Mouse (Mus musculus) B cell, adult 2 months (primary cell): Measurements from ENCODE around the gene Megf11.

ENCODE experiments used
- DNase-seq, 2 experiments: peaks; one replicate each; pipeline ENCODE4 v3.0.0; 2022

Gene Megf11

DNA sequence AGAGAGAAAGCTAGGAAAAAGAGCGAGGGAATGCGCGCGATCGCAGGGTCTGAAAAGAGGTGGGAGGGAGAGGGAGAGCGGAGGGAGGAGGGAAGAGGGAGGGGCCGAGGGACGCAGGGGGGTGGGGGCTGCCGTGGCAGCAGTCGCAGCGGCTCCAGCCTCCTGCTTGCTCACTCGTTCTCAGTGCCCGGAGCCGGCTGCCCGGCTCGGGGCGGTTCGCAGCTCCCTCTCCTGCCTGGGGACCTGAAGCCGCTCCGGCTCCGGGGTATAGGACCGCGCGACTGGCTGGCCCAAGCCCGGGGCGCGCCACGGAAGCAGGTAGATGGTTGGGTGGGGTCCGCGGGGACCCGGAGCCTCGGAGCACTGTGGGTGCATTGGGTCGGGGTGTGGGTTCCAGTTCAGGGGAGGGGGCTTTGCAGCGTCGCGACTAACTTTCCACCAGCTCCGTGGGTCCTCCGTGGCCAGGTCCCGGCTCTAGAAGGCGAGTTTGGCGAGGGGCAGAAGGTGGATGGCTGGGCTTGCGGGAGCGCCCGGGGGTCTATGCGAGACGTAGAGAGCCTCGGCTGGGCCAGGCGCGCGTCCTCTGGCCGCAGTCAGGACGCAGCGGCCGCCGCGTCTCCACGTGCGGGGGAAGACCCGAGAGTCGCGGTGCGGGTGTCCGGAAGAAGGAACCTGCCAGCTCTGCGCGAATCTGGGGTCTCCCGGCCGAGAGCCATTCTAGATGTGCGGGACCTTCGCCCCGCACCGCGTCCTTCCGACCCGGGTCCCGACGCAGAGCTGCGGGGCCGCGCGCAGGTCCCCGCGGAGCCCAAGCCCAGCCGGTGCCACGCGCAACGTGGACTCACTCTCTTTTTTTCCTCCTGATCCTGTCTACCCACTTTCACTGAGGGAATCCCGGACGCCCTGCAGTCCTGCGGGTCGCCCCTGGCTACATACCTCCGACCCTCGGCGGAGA lies at the start of gene Megf11:
Megf11 (plus strand) TSS at position 116 of the 955 bp plus-strand sequence.
- no peak for DNase-seq

DNA sequence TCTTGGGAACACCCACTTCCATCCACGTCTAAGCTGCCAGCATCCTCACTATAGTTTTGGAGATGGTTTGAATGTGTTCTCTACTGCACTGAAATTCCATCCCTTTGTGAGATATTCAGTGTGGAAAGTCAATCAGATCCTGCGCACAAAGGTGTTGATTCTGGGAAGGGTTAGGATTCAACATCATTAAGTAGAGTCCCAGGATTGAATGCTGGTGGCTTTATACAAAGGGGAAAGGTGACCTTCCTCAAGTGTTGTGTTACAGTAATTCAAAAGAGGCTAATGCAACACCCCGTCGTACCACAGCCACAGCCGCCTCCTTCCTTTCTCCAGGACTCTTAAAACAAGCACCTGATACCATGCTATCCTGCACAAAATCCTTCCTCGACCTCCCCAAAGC lies 49.6 kb upstream of the Megf11 start:
- no peak for DNase-seq

DNA sequence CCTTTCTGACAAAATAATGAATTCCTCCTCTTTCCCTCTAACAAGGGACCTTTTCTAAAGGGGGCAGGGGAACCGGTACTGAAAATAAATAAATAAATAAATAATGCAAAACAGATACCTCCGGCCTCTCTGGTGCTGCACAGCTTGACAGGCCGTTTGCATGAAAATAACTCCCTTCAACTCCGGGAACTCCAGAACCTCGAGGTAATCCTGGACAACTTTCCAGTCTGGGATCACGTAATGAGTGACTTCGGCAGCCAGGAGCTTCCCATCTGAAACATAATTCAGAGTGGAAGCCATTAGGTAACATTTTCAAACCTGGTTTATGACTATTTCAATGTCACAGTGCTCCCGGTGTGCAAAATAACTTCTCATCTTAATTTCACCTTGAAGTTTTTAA lies 46.1 kb upstream of the Megf11 start:
- no peak for DNase-seq

DNA sequence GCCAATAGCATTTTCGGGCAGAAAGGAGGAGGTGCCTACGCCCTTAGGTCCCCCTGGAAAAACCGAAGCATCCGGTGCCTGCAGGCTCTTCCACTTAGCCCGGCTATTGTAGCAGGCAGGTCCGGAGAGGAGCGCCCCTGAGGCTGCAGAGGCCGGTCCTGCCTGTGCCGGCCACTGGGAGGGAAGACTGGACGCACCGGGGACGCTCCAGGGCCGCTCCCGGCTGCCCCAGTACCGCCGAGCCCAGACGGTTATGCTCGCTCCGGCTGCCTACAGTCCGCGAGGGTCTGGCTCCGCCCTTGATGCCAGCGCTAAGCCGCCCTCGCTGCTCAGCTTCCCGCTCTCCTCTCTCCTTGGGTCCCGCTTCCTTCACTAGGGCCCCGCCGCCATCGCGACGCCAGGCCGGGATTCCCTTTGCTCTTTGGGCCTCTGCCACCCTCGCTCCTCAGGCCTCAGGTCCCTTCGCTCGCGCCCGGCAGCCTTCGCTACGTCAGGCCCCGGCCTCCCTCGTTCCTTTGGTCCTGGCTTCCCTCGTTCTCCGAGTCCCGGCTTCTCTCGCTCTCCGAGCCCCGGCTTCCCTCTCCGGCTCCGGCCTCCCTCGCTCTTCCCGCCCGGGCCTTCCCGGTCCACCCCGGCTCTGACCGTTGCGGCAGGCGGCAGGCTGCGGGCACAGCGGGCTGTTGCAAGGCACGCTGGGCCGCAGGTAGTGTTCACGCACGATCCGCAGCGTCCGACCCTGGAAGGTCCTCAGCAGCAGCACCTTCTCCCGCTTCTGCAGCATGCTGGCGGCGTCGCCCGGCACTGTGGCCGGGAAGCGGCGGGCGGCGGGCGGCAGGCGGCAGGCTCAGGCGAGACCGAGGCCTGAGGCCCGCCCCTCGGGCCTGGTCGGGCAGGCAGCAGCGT lies 44.8 kb upstream of the Megf11 start:
- DNase-seq = peak; percentile 77 to 79

DNA sequence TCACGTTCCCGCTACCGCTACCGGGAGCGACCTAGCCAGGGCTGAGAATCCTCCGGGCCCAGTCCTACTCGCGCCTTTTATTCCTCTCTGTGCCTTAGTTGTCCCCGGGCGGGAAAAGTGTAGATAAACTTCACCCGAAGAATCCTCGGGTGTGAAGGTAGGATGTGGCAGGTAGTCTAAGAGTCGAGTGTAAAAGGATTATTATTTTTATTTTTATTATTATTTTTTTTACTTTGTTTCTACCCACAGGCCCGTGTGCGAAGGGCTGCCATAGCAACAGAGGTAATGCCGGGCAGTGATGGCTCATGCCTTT lies 44.2 kb upstream of the Megf11 start, which contains the start of gene Dis3l:
Dis3l (minus strand) TSS at position 35 of the 313 bp plus-strand sequence.
- no peak for DNase-seq

DNA sequence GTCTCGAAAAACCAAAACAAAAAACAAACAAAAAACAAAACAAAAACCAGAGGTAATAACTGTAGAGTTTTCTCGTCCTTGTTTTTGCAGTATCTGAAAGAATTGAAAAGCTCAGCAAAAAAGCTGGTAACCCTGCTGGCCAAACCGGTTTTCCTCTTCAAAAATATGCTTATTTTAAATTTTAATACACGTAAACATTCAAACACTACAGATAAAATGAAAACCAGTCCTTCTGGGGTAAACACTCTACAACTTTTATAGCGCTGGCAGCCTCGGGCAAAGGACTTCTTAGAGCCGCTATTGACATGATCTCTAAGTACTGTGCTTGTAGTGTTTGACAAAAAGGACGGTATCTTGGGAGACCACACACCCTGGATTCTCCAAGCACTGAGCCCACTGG lies 43.8 kb upstream of the Megf11 start:
- no peak for DNase-seq

DNA sequence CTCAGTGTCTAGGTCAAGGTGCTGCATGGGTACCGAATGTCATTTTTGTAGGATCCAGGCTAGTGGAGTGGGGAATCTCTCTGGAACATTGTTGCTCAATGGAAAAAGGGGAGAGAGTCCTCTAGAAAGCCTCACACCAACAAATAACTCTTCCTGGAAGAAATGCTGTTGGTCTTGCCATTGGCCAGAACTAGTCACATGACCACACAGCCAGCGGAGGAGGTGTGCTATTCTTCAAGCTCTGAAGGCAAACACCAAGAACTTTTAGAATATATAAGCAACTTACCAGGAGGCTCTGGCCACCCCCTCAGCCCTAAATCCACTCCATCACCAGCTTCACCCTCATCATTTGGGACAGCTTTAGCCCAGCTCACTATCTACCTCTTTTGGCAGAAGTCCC lies 41.8 kb upstream of the Megf11 start:
- DNase-seq = no peak

DNA sequence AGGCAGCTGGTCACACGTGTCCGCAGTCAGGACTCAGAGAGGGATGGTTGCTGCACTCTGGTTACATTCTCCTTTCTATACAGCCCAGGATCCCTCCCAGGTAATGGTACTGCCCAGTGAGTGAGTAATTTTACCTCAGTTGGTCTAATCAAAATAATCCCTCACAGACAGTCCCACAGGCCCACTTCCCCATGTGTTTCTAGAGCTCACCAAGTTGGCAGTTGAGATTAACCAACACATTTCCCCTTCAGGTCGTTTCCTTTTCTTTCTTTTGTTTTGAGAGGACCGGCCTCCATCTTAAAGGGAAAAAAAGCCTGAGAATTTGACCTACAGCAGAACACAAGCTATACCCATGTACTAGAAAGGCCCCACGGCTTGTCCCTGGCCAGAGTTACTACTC lies 39.5 kb upstream of the Megf11 start:
- DNase-seq = no peak

DNA sequence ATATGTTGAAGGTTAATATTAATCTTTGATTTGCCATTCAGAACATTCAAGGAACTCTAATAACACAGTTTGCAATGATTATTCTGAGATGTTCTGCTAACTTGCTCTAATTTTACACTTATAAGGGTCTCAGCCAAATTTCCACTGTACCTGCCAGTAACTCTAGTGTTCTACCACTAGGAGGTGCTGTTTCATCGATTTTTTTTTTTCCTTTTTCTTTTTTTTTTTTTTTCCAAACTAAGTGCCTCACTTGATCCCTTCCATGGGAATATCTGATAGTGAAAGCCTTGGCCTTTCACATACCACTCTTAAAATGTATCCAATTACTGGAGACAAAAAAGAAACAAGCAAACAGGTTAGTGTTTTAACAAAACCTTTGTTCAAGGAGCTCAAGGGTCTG lies 38.0 kb upstream of the Megf11 start:
- no peak for DNase-seq

DNA sequence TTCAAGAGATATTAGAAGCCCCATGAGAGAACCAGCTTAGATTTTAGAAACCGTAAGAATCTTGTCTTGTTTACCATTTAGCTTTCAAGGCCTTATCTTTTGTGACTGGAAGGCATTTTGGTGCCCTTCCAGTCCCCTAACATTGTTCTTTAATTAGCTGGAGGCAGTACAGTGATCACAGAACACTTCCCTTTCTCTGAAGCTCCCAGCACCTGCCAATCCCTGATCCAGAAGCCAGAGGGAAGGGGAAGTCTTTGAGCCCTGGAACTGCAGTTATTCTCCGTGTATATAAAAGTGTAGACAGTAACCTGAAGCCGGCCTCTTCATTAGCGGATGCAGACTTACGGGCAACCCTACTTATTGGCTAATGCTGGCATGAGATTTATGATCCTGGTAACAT lies 35.9 kb upstream of the Megf11 start:
- no peak for DNase-seq

DNA sequence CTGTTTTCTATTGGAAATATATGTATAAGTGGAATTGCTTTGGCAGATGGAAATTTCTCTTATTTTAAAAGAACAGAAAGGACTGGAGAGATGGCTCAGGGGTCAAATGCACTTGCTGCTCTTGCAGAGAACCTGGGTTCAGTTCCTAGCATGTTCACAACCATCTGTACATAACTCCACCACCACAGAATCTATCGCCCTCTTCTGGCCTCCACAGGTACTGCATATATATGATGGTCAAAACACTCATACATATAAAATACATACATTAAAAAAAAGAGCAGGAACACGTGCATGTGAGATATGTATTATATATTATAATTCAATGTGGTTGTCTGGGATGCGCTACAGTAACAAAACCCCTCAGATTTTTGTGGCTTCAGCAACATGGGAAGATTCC lies 34.2 kb upstream of the Megf11 start:
- peak; percentile 50 to 52 for DNase-seq

DNA sequence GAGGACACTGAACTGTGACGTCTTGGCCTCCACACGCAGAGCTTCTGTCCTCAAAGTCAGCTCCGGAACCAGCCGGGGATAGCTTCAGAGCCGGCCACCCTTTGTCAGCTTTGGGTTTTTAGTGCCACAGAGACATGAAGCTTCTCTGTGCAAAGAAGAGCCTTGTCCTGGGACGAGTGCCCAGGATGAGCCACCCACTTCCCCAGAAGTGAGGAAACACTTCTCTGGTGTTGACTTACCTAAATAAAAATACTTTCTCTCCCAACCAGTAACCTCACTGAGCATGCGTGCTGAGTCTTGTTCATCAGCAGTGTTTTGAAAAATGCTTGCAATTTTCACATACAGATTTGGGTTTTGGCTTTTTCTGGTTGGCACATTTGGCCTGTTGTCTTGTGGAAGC lies 29.8 kb upstream of the Megf11 start:
- no peak for DNase-seq

DNA sequence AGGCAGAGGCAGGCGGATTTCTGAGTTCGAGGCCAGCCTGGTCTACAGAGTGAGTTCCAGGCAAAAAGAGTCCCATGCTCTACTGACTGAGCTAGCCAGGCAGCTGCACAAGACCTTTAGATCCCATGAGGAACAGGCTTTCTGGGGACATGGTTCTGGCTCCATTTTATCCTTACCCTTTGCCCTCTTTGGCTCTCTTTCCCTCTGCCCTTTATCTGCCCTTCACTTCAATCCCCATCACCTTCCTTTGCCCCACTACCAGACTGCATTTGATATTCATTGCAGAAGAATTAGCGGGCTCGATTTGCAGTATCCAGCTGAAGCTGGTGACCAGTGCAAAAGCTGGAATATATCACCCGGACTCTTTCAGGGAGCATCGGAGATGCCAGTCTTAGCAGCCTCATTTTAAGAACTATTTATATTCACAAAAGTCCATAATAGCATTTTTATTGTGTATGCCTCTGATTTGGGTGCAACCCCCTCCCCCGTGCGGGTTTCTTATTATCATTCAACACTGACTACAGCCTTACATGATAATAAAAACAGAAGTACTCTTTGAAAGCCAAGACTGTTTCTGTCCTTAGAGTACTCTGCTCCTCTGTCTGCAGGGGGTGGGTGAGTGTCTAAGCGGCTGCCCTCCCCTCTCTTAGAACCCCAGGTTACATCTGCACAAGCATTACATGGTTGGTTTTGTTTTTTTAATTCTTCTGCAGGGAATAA lies 24.0 kb upstream of the Megf11 start:
- DNase-seq = no peak

DNA sequence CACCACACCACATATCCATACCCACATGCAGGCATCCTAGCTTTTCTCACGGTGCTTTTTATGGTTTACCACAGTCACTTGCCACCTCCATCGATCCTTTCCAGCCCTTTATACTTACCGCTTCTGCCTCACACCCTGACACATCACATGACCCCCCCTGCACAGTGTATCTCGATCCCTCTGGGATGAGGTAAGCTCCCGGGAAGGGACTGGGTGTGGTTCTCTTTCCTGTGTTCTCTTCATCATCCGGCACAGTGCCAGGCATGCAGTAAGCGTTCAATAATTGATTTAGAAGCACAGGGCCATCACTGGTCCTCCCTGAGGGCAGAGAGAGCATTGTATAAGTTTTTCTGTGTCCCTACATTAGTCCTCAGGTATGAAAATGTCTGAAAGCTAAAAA lies 15.6 kb upstream of the Megf11 start:
- no peak for DNase-seq

DNA sequence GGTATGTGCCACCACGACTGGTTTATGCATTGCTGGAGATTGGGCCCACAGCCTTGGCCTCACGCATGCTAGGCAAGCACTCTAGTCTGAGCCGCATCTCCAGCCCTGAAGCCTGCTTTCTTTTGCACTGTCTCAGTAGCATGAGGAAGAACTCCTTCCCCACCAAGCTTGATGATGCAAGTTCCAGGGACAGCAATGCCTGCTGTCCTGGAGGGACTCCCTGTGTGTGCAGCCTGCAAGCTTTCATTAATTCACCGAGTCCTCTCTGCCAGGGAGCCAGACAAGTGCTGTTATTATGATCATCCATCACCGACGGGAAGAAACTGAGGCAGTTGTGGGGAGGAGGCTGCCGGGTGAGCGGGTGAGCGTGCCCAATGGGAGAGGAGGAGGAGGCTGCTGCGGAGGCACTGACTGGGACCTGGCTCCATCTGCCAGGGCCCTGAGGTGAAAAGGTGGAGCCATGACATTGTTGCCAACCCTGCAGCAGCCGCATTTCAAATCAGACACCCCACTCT lies 14.1 kb upstream of the Megf11 start:
- no peak for DNase-seq

DNA sequence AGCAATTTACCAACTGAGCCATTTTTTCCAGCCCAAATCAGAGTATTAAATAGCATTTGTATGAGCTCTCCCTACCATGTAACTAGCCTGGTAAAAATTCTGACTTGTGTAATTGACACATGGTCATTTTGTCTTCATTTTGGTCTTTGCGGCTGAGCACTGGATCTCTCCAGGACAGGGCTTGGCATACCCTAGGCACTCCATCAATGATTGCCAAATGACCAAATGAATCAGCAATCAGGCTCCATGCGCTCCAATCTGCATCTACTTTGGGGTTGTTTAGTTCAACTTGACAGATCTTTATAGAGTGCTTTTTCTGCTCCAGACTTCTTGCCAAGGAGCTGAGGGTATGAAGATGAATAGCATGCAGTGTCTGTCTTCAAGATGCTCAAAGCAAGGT lies 9.0 kb upstream of the Megf11 start:
- DNase-seq = no peak

DNA sequence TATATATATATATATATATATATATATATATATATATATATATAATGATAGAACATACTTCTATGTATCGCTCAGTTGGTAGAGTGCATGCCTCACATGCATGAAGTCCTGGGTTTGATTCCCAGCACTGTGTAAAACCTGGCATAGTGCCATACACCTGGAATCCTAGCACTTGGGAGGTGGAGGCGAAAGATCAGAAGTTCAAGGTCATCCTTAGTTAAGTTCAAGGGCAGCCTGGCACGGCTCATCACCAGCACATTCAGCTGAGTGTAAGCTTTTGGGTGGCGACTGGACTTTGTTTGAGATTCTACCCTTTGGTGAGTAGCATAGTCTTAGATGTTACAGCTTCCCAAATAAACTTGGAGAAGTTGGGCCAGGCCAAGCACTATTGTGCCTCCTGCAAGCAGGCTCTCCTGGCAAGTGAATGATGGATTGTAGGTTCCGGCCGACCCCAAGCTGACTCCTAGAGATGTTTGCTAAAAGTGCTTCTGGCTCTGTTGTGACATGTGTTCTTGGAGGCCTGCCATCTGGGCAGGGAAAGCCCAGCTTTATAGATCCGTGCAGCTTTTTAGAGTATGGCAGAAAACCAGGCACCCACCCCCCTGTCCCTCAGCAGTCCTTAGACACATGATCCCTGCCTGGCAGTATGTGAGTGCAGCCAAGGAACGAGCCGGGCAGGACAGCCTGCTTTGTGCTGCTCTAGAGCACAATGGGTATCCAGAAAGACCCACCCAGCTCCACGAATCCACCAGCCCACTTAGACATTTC lies 2.2 kb upstream of the Megf11 start:
- DNase-seq = no peak

DNA sequence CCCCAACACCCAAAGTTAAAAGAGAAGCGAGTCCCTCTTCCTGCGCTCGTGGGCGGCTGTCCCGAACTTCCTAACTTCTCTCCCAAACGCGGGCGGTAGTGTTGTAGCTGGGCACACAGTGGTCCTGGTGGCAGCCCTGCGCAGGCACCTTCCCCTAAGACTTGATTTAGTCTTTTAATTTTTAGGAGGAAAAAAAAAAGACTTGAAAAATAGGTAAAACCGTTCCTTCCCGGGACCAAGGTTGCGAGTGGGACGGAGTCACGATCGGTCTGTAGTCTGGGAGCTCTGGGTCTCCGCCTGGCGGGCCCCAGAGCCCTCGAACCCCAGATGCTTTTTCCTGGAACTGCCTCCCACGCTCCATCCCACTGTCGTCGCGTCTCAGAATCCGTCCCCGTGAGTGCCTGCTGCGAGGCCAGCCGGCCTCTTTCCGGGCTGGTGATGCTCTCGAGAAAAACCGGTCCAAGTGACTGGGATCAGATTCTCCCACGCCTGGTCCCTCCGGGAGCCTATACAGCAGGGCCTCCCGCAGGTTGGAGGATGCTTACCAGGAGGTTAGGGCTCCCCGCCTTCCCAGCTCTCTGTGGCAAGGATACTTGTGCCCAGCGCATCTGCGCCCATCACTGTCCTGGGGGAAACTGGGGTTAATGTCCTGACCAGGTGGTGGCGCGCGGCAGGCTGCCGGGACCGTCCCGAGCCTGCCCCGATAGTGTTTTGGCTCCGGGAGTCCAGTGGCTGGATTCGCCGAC lies 1.2 kb downstream of the Megf11 start:
- DNase-seq = no peak

DNA sequence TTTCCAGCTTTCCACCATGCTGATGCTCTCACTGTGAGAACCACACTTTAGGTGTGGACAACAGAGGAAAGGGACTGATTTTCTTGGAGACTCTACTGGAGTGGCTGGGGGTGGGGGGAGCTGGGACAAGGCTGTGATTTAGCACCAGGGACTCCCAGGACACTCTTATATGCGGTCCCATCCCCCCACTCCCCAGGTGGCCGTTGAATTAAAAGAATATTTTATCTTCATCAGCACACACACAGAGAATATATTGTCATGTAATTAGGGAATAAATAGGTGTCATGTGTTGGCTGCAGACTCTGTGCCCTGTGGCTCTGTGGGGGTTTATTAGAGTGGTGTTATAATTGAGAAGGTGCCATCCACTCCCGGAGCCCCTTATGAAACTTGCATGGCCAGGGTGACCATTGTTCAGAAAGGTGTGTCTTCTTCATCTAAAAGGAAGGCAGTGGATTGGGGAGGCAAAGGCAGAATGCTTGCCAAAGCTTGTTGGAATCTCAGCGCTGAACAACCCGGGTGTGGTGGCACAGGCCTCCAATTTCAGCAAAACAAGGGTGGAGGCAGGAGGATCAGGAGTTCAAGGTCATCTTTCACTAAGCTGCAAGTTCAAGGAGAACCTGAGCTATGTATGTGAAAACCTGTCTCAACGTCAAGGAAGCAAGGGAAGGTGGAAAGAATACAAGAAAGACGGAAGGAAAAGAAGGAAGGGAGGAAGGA lies 4.3 kb downstream of the Megf11 start:
- no peak for DNase-seq

DNA sequence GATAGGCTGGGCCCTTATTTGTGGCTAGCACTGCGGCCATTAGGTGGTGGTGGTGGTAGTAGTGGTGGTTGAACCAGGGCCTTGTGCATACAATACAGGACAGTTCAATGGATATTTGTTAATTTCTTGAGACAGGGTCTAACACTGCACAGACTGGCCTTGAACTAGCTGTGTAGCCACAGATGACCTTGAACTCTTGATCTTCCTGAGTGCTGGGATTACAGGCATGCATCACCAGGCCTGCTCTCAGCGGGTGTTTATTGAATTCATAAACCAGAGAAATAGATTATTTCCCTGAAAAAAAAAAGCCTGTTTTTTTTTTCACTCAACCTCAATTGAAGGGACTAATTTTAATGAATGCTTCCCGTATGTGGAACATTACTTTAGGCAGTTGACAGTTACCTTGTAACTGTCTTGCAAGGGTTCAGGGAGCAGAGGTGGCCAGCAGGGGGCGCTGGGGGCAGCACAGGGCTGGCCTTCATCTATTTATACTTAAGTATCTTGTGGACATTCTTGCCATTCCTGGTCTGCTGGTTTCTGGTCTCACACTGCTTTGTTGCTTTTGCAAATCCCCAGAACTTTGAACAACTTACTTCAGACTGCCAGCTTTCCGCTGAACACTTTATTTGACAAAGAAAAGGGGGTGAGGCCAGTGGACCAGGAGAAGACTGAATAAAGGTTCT lies 8.6 kb downstream of the Megf11 start:
- peak; percentile 79 for DNase-seq
